Mouse (Mus musculus) adipocyte (in vitro differentiated cells): Measurements from ENCODE around the gene Ppp1r14c.
A peak's percentile ranks its signal among the peaks of the same experiment; 100 is the strongest.
"Not testable (repeated sequence)": the region's sequence is repeated elsewhere in the genome, so short reads cannot be mapped to it uniquely, and the experiment has no call there.

Source experiments
- DNase-seq: peaks from one replicate; pipeline ENCODE4 v3.0.0-alpha.2; 2016; ENCODE audit warnings: low spot score

The Ppp1r14c gene

DNA sequence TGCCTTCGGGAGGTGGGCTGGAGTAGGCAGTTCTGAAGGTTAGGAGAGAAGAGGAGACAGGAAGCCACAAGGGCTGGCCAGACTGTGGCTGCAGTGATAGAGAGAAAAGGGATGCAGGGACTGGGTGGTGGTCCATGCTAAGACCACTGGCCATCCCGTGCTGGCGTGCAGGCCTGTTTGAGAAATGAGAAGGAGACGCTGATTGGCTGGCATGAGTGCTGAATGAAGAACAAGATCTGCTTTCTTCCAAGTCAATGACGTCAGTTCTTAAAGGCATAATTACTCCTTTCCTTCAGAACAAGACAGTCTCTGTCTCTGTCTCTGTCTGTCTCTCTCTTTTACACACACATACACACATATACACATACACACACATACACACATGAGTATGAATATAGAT, 36.4 kb downstream of the Ppp1r14c start:
- no peak for DNase-seq

DNA sequence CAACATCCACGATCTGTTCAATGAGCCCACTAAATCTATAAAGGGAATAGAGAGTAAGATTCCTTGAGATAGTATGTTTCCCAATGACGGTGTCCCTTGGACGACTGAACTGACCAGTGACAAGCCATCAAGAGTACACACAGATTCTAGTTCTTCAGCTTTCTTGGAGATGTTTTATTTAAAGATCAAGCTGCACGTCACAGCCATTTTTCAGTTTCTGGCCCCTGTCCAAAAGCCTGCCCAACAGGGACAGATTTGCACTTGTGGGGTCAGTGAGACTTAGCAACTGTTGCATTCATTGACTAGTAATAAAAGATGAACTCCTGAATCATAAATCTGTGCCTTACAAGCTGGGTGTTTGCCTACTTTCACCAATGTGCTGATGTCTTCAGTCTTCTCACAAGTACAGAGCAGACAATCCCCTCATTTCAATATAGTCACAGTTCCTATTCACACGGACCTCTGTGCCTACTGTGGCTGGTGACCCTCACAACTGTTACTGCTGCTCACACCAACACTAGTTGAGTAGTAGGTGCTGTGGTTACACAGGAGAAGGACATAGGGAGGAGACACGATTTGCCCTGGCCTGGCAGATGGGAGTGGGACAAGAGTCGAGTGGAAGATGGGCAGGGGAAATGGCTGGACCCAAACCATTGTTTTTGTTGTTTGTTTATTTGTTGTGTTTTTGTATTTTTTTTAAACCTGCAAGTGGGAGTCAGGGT, 37.7 kb downstream of the Ppp1r14c start:
- no peak for DNase-seq

DNA sequence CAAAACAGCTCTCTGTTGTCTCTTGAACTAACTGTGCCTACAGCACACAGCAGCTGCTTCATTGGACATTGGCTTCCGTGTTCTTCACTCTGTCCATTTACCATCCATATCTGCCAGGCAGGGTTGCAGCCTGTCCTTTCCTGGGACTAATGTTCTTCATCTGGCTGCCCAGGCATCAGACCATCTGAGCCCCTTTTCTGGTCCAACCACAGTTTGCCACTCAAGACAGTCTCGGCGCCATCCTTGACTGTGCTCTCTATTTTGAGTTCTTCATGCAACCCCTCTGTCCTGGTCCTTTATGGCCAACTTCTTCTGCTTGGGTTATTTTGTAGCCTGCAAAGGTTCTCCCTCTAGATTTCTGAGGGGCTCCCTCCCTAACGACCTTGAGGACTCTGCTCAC, 38.5 kb downstream of the Ppp1r14c start:
- no peak for DNase-seq

DNA sequence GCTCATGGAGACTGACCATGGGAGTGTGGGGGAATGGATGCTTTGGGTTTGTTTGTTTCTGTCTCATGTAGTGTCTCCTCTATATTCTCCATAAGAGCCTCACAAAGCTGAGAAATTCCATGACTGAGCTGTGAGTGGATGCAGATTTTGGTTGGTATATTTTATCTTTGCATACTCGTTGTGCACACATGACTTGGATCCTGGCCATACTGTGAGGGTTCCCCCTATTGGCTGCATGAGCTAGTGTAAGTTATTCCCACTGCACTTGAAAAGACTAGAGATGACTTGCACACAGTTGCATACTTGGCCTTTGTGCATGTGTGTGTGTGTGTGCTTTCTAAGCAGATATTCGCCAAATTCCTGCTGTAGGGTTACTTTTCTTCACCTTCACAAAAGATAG, 40.4 kb downstream of the Ppp1r14c start:
- DNase-seq = no peak

DNA sequence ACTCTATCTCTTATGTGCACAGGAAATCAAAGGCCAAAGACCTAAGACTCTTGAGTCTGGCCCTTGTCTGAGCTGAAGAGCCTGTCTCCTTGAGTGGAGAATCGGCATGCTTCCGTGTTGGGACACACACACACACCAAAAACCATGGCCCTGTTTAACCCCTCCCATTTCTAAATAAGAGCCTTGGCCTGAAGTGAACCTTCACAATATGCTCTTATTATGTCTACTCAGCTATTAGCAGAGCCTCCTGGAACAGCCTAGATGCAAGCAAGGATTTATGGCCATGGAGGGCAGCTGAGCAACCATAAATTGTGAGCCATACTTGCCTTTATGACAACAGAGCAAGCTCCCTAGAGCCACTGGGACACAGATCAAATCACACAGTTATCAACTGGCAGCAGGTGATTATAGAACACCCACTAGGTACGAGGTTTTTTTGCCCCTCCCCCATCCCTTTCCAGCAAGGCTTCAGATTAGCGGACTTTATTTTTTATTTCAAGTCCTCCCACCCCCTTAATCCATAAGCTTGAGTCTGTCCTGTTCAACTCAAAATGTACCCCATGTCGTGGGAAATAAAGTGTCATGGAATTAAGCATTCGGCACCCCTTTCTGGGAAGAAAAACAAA, 42.3 kb downstream of the Ppp1r14c start:
- no peak for DNase-seq

DNA sequence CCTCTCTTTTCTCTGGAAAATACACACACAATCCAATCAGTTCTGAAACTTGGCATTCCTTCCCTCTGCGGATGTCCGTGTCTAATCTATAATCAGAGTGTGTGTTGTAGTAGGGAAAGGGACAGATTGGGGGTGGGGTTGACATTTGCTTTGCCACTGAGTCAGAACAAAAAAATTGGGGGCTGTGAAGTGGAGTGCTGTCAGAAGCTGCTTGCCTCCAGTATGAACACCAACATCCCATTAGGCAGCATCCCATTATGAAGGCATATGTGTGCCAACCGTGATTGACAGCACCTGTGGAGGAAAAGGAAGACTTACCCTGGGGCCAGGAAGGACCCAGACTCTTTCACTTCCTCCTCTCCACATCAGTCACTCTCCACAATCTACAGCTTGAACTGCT, 42.8 kb downstream of the Ppp1r14c start:
- DNase-seq = no peak

DNA sequence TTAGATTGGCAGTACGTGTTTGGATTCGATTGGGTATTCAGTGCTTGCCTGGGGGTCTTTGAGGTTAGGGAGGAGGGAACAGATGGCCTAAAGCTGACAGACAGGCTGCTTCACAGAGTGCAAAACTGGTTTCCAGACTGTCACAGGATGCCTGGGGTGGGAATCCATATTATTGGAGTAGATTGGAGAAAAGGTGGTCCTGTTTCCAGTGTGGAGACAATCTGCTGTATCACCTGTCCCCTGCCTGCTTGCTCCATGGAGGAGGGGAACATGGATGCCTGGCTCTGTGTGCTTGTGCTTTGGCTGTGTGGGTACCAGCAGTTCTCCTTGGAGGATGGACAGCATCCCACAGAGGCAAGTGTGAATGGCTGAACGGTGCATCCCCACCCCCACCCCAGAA, 45.4 kb downstream of the Ppp1r14c start:
- DNase-seq = no peak

DNA sequence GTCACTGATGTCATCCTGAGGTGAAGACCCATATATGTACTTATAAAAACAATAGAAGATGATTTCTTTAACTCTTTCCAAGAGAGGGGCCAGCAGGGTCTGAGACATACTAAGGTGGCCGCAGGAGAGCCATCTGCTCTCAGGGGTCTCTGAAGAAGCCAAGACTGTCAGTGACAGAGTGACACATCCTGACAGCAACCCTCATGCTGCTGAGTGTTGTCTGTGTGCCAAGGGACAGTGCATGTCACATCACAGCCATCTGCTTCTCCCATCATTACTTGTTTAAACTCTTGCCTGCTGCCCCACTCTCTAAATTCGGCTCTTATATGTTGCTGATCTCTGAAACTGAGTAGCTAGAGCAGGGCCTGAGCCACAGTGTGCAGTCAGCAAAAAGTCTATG, 45.8 kb downstream of the Ppp1r14c start:
- no peak for DNase-seq

DNA sequence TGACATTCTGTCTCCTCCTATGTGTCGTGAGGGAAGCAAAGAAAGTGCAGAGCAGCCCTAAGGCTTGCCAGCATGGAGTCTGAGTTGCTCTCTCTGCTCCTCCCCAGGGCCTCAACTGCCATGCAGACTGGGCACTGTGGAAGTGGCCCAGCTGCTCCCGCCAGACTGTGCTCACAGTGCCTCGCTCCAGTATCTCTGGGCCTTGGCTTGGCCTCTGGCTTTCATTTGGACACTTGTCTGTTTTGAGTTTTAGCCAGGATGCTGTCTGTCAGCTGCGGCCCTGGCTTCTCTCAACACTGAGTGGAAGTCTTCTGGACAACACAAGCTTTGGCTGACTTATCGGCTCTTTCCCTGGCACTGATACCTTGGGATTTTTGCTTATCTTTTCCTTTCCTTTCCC, 49.0 kb downstream of the Ppp1r14c start:
- peak; percentile 33 for DNase-seq

DNA sequence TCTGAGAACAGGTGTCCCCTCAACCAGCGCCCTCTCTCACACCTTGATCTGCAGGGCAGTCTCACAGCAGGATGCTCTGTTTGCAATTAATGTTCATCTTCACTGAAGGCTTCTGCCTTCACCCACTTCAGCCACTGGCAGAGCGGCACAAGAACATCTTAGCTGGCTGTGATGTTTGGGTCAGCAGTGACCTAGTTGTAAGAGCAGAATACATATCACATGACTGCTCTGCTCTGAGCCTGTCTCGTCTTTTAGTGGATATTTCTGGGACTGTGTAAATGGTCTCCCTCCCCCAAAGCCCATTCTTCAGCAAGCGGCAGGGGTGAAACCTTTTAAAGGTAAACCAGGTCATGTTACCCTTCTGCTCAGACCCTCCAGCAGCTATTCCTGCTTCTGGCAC, 50.7 kb downstream of the Ppp1r14c start:
- no peak for DNase-seq

DNA sequence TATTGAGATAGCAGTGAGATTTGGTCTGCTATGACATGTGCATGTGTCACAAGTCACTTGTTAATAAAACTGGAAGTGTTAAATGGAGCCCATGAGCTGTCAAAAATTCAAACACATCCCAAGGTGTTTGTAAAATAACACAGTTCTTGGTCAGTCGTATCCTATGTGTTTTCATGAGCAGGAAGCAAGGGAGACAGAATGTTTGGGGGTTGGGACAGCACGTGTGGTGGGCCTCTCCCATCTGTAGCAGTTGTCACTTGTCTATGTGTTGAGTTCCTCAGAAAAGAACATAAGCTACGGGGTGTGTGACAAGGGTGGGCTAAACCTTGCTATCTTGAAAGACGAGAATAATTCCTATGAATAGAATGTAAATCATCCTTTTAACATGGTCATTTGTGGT, 51.6 kb downstream of the Ppp1r14c start:
- no peak for DNase-seq

DNA sequence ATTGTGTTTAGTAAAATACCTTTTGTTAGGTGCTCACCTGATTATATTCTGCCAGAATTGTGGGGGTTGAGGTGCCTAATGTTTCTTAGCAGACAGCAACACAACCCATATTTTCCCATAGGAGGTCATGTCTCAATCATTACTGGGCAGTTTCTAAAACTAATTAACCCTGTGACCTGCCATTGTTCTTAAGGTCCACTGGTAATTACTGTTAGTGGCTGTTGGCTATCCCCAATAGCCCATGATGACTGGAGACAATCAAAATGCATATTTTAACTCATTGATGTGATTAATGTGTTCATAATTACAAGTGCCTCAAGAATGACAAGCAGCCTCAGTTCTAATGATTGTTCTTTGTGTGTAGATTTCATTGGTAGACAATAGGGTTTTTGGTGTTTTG, 58.2 kb downstream of the Ppp1r14c start:
- no peak for DNase-seq

DNA sequence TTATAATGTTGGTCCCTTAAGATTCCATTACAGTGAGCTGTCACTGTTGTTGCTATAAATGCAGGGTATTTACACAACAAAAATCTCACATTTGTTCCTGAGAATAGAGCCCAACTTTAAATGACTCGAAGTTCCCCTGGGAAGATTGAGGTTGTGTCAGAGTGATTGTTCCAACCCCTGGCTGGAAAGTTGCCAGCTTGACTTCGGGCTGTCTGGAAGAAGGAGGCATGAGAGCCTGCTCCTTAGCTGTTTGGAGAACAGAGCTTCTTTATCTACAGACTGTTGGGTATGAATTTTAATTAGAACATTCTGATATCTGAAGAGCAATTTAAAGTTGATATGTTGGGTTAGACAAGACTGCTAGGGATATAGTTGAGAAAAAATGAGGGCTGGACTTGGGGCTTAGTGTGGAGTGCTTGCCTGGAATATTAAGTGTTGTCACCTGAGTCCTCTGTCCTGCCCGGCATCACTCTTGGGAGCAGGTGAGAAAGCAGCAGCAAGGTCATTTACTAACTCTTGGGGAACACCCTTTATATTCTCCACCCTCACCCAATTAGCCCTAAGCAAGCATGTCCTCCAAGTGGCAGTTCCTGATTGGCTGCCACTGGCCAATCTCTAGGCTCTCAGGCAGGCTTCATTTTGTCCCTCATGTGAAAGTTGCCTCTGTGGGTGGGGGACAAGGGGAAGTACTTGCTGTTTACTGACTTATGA, 62.0 kb downstream of the Ppp1r14c start:
- peak; percentile 37 for DNase-seq

DNA sequence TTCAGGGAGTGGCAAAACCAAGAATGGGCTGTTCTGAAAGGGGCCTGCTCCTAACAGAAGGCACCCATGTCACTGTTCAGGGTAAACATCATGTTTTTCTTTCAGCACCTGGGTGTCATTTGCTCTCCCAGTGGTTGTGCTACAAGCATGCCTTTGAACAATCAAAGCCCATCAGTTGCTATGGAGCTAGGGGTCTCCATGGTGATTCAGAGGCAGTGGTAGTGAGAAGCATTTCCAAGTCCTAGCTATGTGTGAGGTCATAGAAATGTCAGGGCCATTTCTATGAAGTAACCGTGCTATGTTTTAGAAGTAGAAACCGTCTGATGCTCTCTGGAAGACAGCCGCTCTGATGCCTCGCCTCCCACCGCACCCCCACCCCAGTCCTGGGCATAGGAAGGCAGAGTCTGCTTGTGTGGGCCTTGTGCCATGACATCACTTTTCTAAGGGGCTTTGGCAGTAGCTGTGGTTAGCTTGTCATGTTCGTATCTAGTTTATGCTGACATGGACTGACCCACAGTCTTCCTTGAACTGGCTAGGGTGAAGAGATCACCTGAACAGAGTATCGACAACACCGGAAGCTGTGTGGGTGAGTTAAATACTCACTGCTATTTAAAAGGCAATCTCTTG, 69.1 kb downstream of the Ppp1r14c start:
- no peak for DNase-seq

DNA sequence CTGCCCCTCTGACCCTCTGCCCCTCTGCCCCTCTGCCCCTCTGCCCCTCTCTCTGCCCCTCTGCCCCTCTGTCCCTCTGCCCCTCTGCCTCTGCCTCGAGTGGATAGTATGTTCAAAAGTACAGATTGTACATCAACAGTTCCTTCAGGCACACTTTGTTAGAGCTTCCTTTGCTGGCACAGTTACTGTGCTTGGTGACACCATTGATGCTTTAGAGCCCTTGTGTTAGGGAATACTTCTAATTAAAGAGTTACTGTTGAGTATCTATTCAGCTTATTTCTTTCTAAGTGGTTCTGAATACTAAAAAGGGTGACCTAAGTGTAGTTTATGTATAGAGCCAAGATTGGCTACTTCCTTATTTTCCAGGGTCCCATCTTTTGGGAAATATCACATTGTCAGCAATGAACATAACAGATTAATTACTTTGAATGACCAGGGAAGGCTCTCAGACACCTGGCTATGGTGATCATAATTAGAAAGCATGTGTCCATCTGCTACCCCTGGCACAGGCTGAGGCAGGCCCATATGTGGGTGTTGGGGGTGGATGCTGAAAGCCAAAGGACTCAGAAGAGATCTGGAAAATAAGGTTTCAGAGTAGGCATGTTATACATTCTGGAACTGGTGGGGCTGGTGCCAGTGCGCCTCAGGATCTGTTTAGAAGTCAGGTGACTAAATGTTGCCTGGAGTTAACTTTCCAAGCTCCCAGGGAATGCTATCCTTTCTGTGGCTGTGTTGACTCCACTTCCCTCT, 75.0 kb downstream of the Ppp1r14c start:
- no peak for DNase-seq

DNA sequence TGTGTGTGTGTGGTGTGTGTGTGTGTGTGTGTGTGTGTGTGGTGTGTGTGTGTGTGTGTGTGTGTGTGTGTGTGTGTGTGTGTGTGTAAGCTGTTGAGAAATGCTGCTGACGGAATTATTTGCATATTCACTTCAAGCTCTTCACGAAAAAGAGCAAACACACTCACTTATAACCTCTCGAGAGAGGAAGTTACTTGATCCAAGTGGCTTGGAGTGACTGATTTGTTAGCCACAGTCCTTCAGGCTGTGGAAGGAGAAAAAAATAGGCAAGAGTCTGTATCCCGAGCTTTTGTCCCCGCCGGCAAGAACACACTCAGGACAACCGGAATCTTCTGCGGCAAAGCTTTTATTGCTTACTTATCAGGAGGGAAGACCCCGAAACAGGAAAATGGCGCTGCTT, 80.9 kb downstream of the Ppp1r14c start:
- not testable (repeated sequence) for DNase-seq

DNA sequence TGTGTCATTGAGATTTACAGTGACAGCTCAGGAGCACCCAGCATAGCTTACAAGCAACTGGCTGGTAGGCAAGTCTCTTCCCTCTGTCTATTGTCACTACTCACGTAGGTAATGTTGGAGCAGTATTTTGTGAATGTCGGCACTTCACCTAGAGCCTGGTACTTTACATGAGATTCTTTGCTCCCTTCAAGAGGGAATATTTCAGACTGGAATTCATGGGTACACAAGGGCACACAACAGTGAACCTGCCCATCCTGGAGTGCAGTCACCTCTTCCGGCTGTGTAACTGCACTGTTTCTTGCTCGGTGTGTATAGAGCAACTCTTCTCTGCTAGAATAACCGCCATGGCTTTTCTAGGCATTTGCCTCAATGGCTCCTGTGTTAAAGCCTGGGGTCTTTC, 82.8 kb downstream of the Ppp1r14c start:
- DNase-seq = no peak

DNA sequence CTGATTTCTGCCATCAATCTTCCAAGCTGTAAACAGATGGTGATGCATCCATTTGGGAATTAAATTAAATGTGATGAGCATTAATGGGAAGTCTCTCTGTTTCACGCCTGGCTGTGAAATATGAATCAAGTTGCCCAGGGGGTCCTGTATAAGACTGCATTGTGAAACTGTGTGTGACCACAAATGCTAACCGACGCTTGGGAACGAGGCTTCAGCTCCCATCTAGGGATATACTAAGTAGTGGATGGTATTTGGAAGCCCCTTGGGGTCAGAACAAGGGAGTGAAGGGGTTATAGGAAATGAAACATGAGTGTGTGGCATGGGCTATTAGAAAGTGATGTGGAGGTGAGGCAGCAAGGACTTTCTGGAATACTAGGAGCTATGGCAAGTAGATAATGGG, 86.1 kb downstream of the Ppp1r14c start:
- DNase-seq = no peak

DNA sequence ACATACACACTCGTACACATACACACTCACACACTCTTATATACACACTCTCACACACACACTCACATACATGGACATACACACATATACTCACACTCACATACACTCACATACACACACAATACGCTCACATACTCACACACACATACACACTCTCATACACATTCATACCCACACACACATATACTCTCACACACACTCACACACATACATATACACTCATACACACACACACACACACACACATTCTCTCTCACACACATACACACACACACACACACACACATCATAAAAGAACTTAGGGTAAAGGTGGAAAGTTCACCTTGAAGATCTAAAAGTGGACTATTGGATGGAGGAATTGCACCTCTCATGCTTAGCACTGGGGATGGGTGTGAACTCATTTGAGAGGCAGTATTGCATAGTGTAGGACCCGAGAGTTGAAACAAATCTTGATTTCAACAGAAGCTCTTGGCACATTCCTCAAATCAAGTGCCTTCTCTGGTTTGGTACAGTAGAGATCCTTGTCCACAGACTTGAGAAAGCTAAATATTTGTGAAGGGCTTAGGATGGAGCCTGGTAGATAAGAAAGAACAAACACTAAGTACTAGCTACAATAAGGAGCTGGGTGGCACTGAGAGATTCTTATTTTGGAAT, 87.1 kb downstream of the Ppp1r14c start:
- DNase-seq = no peak

DNA sequence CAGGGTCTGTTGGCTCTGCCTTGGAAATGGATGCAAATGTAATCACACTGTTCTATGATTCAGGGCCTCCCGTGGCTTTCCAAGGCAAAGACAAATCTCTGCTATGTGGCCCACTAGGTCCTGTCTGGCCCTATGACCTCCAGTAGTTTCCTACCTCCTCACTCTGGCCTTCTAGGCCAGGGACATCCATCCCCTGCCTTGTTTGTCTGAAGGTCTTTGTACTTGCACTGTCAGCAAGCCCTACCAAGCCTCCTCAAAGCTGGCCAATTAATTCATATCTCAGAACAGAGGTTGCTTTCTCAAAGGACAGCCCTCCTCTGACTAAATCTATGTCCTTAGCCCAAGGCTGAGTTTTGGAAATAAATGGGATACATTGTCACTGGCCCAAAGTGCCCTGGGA, 92.8 kb downstream of the Ppp1r14c start:
- DNase-seq = no peak

DNA sequence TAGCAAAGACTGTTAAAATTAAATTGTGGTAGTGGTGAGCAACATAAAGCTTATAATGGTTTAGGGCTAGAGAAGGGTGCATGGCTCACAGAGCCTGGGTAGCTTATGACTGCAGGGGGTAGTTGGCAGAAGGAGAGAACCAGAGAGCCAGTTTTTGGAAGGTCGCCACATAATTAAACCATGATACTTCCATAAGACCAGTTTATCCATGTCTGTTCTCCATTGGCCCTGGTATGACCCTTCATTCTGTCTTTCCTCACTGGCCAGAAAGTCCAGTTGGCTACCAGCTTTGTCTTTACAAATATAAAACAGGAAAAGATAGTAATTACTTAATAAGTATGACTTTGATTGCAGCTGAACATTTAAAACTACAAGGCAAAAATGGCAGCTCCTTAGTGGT, 95.0 kb downstream of the Ppp1r14c start:
- no peak for DNase-seq

DNA sequence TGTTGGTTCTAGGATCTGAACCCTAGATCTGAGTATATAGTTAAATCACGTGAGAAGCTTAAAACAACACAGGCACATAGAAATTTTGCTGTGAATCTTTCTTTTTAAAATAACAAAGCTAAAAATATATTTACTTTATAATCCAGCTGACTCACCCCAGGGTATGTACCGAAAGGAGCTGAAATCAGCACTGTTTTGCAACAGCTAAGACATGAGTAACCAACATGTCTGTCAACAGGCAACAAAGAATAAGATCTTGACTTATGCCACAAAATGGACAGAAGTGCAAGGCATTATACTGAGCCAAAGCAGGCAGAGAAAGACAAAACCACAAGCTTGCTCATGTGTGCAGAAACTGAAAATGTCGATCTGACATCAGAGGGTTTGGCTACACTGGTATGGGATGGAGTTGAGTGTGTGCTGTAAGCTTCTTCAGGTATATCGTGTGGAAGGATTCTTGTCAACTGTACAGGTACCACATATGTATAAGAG, 100.3 kb downstream of the Ppp1r14c start:
- peak; percentile 30 for DNase-seq
